Mouse (Mus musculus): ENCODE measurements around the gene Frs3. TPM values are rescaled to one million over a fixed set of nuclear protein-coding genes. Genes with fewer than 3 reads are reported as not detected.
"Not testable (repeated sequence)": the region's sequence is repeated elsewhere in the genome, so short reads cannot be mapped to it uniquely, and the experiment has no call there.

Gene Frs3
- 8.3 and 8.4 TPM in 2 replicates for polyA plus RNA-seq (2014; fragmentation: Nextera tagmentation; extraction: Ambion mirVana)

DNA sequence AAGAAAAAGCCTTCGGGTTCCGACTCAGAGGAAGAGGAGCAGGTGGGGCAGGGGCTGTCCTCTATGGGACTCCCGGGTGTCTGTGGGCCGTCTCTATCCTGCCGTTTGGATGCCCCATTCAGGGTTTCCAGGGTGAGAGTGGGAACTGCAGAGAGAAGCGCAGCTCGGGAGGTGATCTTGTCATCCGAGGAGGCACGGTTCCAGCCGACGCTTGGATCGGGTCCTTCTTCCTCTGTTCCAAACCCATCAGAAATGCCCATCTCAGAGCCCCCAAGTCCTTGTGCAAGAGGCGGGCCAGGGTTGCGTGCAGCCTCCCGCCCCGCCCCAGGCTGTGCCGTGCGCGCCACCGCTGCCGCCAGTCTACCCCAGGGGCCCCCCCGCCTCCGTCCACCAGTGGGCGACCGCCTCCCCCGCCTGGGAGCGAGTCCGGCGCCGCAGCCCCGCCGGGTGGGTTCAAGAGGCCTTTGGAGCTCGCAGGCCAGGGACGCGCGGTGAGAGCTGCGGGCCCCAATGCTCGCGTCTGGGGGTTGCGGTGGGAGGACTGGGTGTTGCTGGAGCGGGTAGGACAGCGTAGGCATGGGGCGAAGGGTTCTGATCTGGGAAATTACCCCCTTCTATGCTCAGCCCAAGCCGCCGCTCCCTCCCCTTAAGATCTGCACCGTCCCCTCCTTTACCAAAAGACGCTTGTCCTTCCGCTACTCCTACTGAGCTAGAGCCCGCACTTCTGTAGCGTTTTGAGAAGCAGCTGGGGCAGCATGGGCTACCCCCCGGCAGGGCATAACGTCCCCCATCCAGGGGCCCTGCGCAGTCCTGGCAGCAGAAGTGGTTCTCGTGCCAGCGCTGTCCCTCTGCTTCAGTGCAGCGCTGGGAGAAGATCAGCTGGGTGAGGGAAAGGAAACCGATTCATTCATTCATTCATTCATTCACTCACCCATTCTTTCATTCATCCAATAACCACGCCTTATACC is at the start of gene Frs3:
Frs3 (plus strand) TSS at position 423 of the 968 bp plus-strand sequence.
- no peaks in the 10 kb centered on the region for H3K9me3 ChIP-seq (ENCODE audit: control insufficient read depth, low read length)
- peak within 1 kb of the TSS; percentile 57 for H3K27ac ChIP-seq (ENCODE audit: low read depth, low read length)
- H3K4me1 ChIP-seq (replicated peaks; ENCODE audit: control insufficient read depth, insufficient read depth, low read length) = peaks cover 8% of the 10 kb centered on the region; the same call in 1 of the 2 replicates
- ATAC-seq (replicated peaks; ENCODE audit: low FRiP score) (peak; percentile 66), DNase-seq (ENCODE audit: low spot score) (peak; percentile 87)
- H3K4me3 ChIP-seq (ENCODE audit: low read depth, low read length) = peak within 1 kb of the TSS; percentile 66
- no peaks in the 10 kb centered on the region; the same call in 1 of the 2 replicates for H3K36me3 ChIP-seq (ENCODE audit: control insufficient read depth, insufficient read depth, low read length)
- H3K9ac ChIP-seq (ENCODE audit: low read length) = peak within 1 kb of the TSS; percentile 87
- H3K4me2 ChIP-seq (ENCODE audit: low read depth, low read length, severe bottlenecking) = peak within 1 kb of the TSS; percentile 96
- 1% methylated on average over 58 of the region's 58 CpGs for WGBS
- no peaks in the 10 kb centered on the region; the same call in 1 of the 2 replicates for H3K27me3 ChIP-seq (ENCODE audit: control insufficient read depth, insufficient read depth, low read length)

DNA sequence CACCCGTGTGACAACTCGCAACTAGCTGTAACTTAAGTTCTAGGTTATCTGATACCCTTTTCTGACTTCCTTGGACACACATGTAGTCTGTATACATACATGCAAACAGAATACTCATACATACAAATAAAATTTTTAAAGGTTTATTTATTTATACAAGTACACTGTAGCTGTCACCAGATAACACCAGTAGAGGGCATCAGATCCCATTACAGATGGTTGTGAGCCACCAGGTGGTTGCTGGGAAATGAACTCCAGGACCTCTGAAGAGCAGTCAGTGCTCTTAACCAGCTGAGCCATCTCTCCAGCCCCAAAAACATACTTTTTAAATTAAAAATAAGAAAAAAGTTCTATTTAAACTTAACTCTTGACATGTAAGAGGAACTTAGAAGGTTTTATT is 45.8 kb upstream of the Frs3 start:
- no peak overlapping the region for H3K9ac ChIP-seq (ENCODE audit: low read length)
- H3K4me2 ChIP-seq (ENCODE audit: low read depth, low read length, severe bottlenecking) = no peak overlapping the region
- H3K4me1 ChIP-seq (replicated peaks; ENCODE audit: control insufficient read depth, insufficient read depth, low read length) = no peaks in the 10 kb centered on the region
- no peak for DNase-seq (ENCODE audit: low spot score)
- no peak overlapping the region for H3K4me3 ChIP-seq (ENCODE audit: low read depth, low read length)
- ATAC-seq (replicated peaks; ENCODE audit: low FRiP score) = no peak
- 86% methylated on average over 2 of the region's 2 CpGs for WGBS
- H3K9me3 ChIP-seq (ENCODE audit: control insufficient read depth, low read length) = no peaks in the 10 kb centered on the region
- no peaks in the 10 kb centered on the region for H3K36me3 ChIP-seq (ENCODE audit: control insufficient read depth, insufficient read depth, low read length)
- no peaks in the 10 kb centered on the region for H3K27me3 ChIP-seq (ENCODE audit: control insufficient read depth, insufficient read depth, low read length)
- H3K27ac ChIP-seq (ENCODE audit: low read depth, low read length) = no peak overlapping the region

DNA sequence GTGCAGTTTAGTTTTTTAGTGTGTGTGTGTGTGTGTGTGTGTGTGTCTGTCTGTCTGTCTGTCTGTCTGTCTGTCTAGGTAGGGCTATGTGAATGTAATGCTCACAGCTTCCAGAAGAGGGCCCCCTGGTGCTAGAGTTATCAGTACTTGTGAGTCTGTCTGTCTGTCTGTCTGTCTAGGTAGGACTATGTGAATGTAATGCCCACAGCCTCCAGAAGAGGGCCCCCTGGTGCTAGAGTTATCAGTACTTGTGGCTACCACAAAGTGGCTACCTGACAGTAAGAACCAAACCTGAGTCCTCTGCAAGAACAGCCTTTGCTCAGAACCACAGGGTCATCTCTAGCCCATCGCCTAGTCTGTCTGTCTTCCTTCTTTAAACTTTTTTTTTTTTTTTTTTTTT is 42.1 kb upstream of the Frs3 start:
- no peak overlapping the region for H3K4me3 ChIP-seq (ENCODE audit: low read depth, low read length)
- no peak overlapping the region for H3K9ac ChIP-seq (ENCODE audit: low read length)
- H3K9me3 ChIP-seq (ENCODE audit: control insufficient read depth, low read length) = no peaks in the 10 kb centered on the region
- no peak for ATAC-seq (replicated peaks; ENCODE audit: low FRiP score)
- no peaks in the 10 kb centered on the region; the same call in 1 of the 2 replicates for H3K4me1 ChIP-seq (replicated peaks; ENCODE audit: control insufficient read depth, insufficient read depth, low read length)
- WGBS = 56% methylated on average over 1 of the region's 1 CpGs
- no peaks in the 10 kb centered on the region for H3K27me3 ChIP-seq (ENCODE audit: control insufficient read depth, insufficient read depth, low read length)
- DNase-seq (ENCODE audit: low spot score) = peak; percentile 87
- H3K36me3 ChIP-seq (ENCODE audit: control insufficient read depth, insufficient read depth, low read length) = no peaks in the 10 kb centered on the region
- no peak overlapping the region for H3K4me2 ChIP-seq (ENCODE audit: low read depth, low read length, severe bottlenecking)
- no peak overlapping the region for H3K27ac ChIP-seq (ENCODE audit: low read depth, low read length)

DNA sequence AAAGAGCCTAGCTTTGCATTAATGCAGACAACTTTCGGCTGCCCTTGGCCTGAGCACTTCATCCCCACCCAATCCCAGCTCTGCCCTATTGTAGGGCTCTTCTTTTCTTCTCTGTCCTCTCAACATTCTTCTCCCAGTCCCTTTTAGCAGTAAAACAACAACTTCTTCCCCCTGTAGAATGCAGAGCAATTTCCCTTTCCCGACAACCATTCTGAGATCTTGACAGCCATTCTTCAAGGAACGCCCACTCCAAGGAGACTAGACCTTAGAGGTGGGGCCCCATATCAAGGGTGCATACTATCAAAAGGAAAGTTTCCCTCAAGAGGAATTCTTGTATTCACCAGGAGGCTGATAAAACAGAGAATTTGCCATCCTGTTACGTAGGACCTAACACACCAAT is 39.9 kb upstream of the Frs3 start:
- H3K4me1 ChIP-seq (replicated peaks; ENCODE audit: control insufficient read depth, insufficient read depth, low read length) = no peaks in the 10 kb centered on the region; the same call in 1 of the 2 replicates
- H3K27me3 ChIP-seq (ENCODE audit: control insufficient read depth, insufficient read depth, low read length) = no peaks in the 10 kb centered on the region
- H3K36me3 ChIP-seq (ENCODE audit: control insufficient read depth, insufficient read depth, low read length) = no peaks in the 10 kb centered on the region
- no peak overlapping the region for H3K4me3 ChIP-seq (ENCODE audit: low read depth, low read length)
- no peak overlapping the region for H3K4me2 ChIP-seq (ENCODE audit: low read depth, low read length, severe bottlenecking)
- no peak overlapping the region for H3K9ac ChIP-seq (ENCODE audit: low read length)
- no peak for DNase-seq (ENCODE audit: low spot score)
- peak overlapping the region; percentile 19; the same call in 1 of the 2 replicates for H3K27ac ChIP-seq (ENCODE audit: low read depth, low read length)
- peak; percentile 30; the same call in 1 of the 2 replicates for ATAC-seq (replicated peaks; ENCODE audit: low FRiP score)
- WGBS = 46% methylated on average over 4 of the region's 4 CpGs
- no peaks in the 10 kb centered on the region for H3K9me3 ChIP-seq (ENCODE audit: control insufficient read depth, low read length)

DNA sequence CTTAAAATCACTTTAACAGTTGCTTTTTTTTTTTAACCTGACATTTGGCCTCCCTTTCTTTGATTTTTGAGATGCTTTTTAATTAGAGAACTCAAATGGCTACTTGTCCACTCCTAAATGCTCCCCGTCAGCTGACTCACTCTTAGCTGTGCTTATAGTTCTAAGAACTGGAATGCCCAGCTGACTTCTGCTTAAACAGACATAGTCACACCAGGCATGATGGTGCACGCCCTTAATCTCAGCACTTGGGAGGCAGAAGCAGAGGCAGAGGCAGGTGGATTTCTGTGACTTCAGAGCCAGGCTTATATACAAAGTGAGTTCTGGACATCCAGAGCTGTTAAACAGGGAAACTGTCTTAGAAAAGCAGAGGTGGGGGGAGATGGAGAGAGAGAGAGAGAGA is 36.9 kb upstream of the Frs3 start:
- no peaks in the 10 kb centered on the region for H3K36me3 ChIP-seq (ENCODE audit: control insufficient read depth, insufficient read depth, low read length)
- no peaks in the 10 kb centered on the region; the same call in 1 of the 2 replicates for H3K4me1 ChIP-seq (replicated peaks; ENCODE audit: control insufficient read depth, insufficient read depth, low read length)
- no peaks in the 10 kb centered on the region for H3K9me3 ChIP-seq (ENCODE audit: control insufficient read depth, low read length)
- no peak overlapping the region for H3K9ac ChIP-seq (ENCODE audit: low read length)
- H3K27me3 ChIP-seq (ENCODE audit: control insufficient read depth, insufficient read depth, low read length) = no peaks in the 10 kb centered on the region
- H3K4me3 ChIP-seq (ENCODE audit: low read depth, low read length) = no peak overlapping the region
- DNase-seq (ENCODE audit: low spot score) (no peak), ATAC-seq (replicated peaks; ENCODE audit: low FRiP score) (no peak)
- no peak overlapping the region for H3K4me2 ChIP-seq (ENCODE audit: low read depth, low read length, severe bottlenecking)
- WGBS = 73% methylated on average over 2 of the region's 2 CpGs
- no peak overlapping the region for H3K27ac ChIP-seq (ENCODE audit: low read depth, low read length)

DNA sequence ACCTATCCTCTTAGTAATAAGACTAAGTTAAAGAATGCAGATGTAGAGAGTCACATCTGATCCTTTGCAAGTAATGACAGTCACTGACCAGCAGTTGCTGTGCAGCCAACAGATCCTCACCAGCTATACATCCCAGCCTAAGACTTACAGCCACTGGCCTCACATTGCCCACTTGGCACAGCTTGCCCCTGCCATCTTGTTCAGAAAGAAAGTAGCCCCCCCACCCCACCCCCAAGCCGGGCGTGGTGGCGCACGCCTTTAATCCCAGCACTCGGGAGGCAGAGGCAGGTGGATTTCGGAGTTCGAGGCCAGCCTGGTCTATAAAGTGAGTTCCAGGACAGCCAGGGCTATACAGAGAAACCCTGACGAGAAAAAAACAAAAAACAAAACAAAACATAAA is 34.5 kb upstream of the Frs3 start:
- not testable (repeated sequence) for H3K27ac ChIP-seq (ENCODE audit: low read depth, low read length); H3K27me3 ChIP-seq (ENCODE audit: control insufficient read depth, insufficient read depth, low read length); H3K4me2 ChIP-seq (ENCODE audit: low read depth, low read length, severe bottlenecking); H3K4me3 ChIP-seq (ENCODE audit: low read depth, low read length); DNase-seq (ENCODE audit: low spot score); H3K36me3 ChIP-seq (ENCODE audit: control insufficient read depth, insufficient read depth, low read length); ATAC-seq (replicated peaks; ENCODE audit: low FRiP score); H3K4me1 ChIP-seq (replicated peaks; ENCODE audit: control insufficient read depth, insufficient read depth, low read length); H3K9me3 ChIP-seq (ENCODE audit: control insufficient read depth, low read length); H3K9ac ChIP-seq (ENCODE audit: low read length)
- WGBS = 93% methylated on average over 8 of the region's 8 CpGs

DNA sequence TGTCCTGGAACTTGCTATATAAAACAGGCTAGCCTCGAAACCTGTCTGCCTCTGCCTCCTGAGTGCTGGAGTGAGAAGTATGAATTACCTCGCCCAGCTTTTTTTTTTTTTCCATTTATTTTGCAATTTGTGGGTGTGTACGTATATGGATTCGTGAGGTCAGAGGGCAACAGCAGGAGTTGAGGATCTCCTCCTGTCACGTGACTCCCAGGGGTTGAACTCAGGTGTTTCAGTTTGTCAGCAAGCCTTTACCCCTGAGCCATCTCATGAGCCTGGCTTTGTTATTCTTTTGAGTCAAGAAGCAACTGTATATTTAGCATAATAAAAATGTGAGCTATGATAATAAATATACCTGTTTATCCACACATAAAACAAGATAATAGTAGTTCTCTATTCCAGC is 33.1 kb upstream of the Frs3 start:
- Histone ChIP-seq H3K4me2 (ENCODE audit: low read depth, low read length, severe bottlenecking) (no peak overlapping the region), H3K27ac (ENCODE audit: low read depth, low read length) (no peak overlapping the region), H3K9ac (ENCODE audit: low read length) (no peak overlapping the region), H3K36me3 (ENCODE audit: control insufficient read depth, insufficient read depth, low read length) (no peaks in the 10 kb centered on the region), H3K9me3 (ENCODE audit: control insufficient read depth, low read length) (no peaks in the 10 kb centered on the region), H3K4me3 (ENCODE audit: low read depth, low read length) (no peak overlapping the region), H3K4me1 (replicated peaks; ENCODE audit: control insufficient read depth, insufficient read depth, low read length) (no peaks in the 10 kb centered on the region; the same call in 1 of the 2 replicates), H3K27me3 (ENCODE audit: control insufficient read depth, insufficient read depth, low read length) (no peaks in the 10 kb centered on the region)
- DNase-seq (ENCODE audit: low spot score) (no peak), ATAC-seq (replicated peaks; ENCODE audit: low FRiP score) (no peak)
- 85% methylated on average over 5 of the region's 5 CpGs for WGBS

DNA sequence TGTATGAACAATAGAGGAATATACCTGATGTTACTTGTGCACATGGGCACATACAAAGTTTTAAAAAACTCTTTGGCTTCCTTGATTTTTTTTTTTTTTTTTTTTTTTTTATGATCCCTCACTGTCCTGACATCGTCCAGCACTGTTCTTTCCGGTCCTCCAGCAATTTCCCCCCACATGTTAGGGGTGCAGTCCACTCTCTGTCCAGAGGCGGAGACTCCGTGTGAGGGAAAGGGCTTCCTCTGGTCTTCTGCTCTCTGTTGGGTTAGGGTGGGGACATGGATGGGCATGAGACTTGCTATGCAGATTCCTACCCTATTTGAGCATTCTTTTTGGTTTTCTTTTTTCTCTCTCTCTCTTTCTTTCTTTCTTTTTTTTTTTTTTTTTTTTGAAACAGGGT is 30.9 kb upstream of the Frs3 start:
- Histone ChIP-seq H3K4me3 (ENCODE audit: low read depth, low read length) (no peak overlapping the region), H3K36me3 (ENCODE audit: control insufficient read depth, insufficient read depth, low read length) (no peaks in the 10 kb centered on the region), H3K9me3 (ENCODE audit: control insufficient read depth, low read length) (no peaks in the 10 kb centered on the region), H3K27ac (ENCODE audit: low read depth, low read length) (no peak overlapping the region), H3K27me3 (ENCODE audit: control insufficient read depth, insufficient read depth, low read length) (no peaks in the 10 kb centered on the region), H3K4me1 (replicated peaks; ENCODE audit: control insufficient read depth, insufficient read depth, low read length) (peaks cover 3% of the 10 kb centered on the region; the same call in 1 of the 2 replicates), H3K4me2 (ENCODE audit: low read depth, low read length, severe bottlenecking) (no peak overlapping the region), H3K9ac (ENCODE audit: low read length) (no peak overlapping the region)
- 89% methylated on average over 4 of the region's 4 CpGs for WGBS
- ATAC-seq (replicated peaks; ENCODE audit: low FRiP score) = no peak
- DNase-seq (ENCODE audit: low spot score) = no peak

Measured in forebrain, embryonic 11.5 days (tissue).